Mouse (Mus musculus) CH12.LX (cell line): ENCODE data around the gene Lypd1. TPM values are rescaled to one million over a fixed set of nuclear protein-coding genes. Genes with fewer than 3 reads are reported as not detected.

ENCODE experiments used
- DNase-seq: peaks from one replicate; pipeline ENCODE4 v3.0.0-alpha.2; 2013; ENCODE audit errors: extremely low read depth
- H3K27ac ChIP-seq: 2 replicates; pipeline ENCODE4 v1.5.1; 2012; ENCODE audit warnings: low read depth, mild to moderate bottlenecking, control low read depth, moderate library complexity; ENCODE audit not compliant: insufficient read depth
- H3K27me3 ChIP-seq: replicated peaks from 2 replicates; pipeline ENCODE3; 2012; ENCODE audit warnings: inconsistent platforms
- H3K36me3 ChIP-seq, 2 experiments: replicated peaks in 1 of 2; 2 replicates each; pipeline versions ENCODE3 to v1.6.1; 2012; ENCODE audit warnings: inconsistent platforms in 1 of 2, low read length in 1 of 2, mild to moderate bottlenecking in 1 of 2, mixed read lengths in 1 of 2, moderate library complexity in 1 of 2; ENCODE audit not compliant: control insufficient read depth in 1 of 2, insufficient read depth in 1 of 2
- H3K4me1 ChIP-seq, 2 experiments: 2 replicates each; pipeline ENCODE4 v1.6.1; 2012; ENCODE audit warnings: inconsistent platforms in 1 of 2, moderate library complexity in 1 of 2; ENCODE audit not compliant: insufficient read depth in 2 of 2, control insufficient read depth in 1 of 2
- H3K4me2 ChIP-seq: 2 replicates; pipeline ENCODE4 v1.6.1; 2012; ENCODE audit warnings: low read depth, mild to moderate bottlenecking, control low read depth; ENCODE audit not compliant: poor library complexity, insufficient read depth, severe bottlenecking
- H3K4me3 ChIP-seq, 3 experiments: fragments of 150-350 bp in 1 of 3; sonication (generic) in 1 of 3; replicated peaks in 1 of 3; 2 replicates each; pipeline versions ENCODE3 to v1.5.1; 2011 to 2012; ENCODE audit warnings: low read depth in 2 of 3, low read length in 2 of 3, mild to moderate bottlenecking in 2 of 3, moderate library complexity in 2 of 3, control low read depth in 1 of 3, improper control_type of control experiment in 1 of 3, inconsistent platforms in 1 of 3, mixed read lengths in 1 of 3; ENCODE audit not compliant: poor library complexity in 1 of 3
- H3K79me2 ChIP-seq: replicated peaks from 2 replicates; pipeline ENCODE4 v1.6.1; 2012; ENCODE audit warnings: mild to moderate bottlenecking, moderate library complexity; ENCODE audit not compliant: control insufficient read depth, poor library complexity, insufficient read depth, severe bottlenecking; ENCODE audit errors: extremely low read depth
- H3K9ac ChIP-seq: 2 replicates; pipeline ENCODE4 v1.6.1; 2012; ENCODE audit warnings: low read depth, mild to moderate bottlenecking, control low read depth, moderate library complexity; ENCODE audit not compliant: insufficient read depth
- H3K9me3 ChIP-seq: replicated peaks from 2 replicates; pipeline ENCODE3; 2012; ENCODE audit warnings: low read length, inconsistent platforms, mixed read lengths
- BHLHE40 ChIP-seq: IDR thresholded peaks from 2 replicates; pipeline ENCODE4 v1.6.1; 2011; ENCODE audit warnings: mild to moderate bottlenecking, low read depth, low read length, improper control_type of control experiment
- CHD2 ChIP-seq: IDR thresholded peaks from 2 replicates; pipeline ENCODE4 v1.6.1; 2011; ENCODE audit warnings: low read length, improper control_type of control experiment
- CTCF ChIP-seq, 2 experiments: IDR thresholded peaks in 1 of 2; conservative IDR thresholded peaks in 1 of 2; 2 replicates each; pipeline ENCODE4 v1.5.1; 2011 to 2012; ENCODE audit warnings: low read depth in 2 of 2, low read length in 2 of 2, improper control_type of control experiment in 1 of 2, inconsistent platforms in 1 of 2, mild to moderate bottlenecking in 1 of 2, moderate library complexity in 1 of 2
- ELF1 ChIP-seq: IDR thresholded peaks from 2 replicates; pipeline ENCODE4 v1.6.1; 2014; ENCODE audit warnings: low read depth, mild to moderate bottlenecking, inconsistent platforms, low read length, improper control_type of control experiment
- JUN ChIP-seq: IDR thresholded peaks from 2 replicates; pipeline ENCODE4 v1.6.1; 2011; ENCODE audit warnings: low read depth, mild to moderate bottlenecking, low read length, improper control_type of control experiment, moderate library complexity; ENCODE audit not compliant: insufficient read depth
- MAFK ChIP-seq: IDR thresholded peaks from 2 replicates; pipeline ENCODE4 v1.6.1; 2011; ENCODE audit warnings: low read length, improper control_type of control experiment; ENCODE audit not compliant: insufficient replicate concordance
- MAX ChIP-seq: IDR thresholded peaks from 2 replicates; pipeline ENCODE4 v1.6.1; 2011; ENCODE audit warnings: low read length, improper control_type of control experiment
- MAZ ChIP-seq: IDR thresholded peaks from 2 replicates; pipeline ENCODE4 v1.6.1; 2012; ENCODE audit warnings: low read depth, mild to moderate bottlenecking, inconsistent platforms, low read length, improper control_type of control experiment, moderate library complexity
- MXI1 ChIP-seq: IDR thresholded peaks from 2 replicates; pipeline ENCODE4 v1.6.1; 2011; ENCODE audit warnings: mild to moderate bottlenecking, low read depth, low read length, improper control_type of control experiment
- MYC ChIP-seq: IDR thresholded peaks from 2 replicates; pipeline ENCODE4 v1.6.1; 2011; ENCODE audit warnings: low read depth, mild to moderate bottlenecking, improper control_type of control experiment, low read length
- NELFE ChIP-seq: IDR thresholded peaks from 2 replicates; pipeline ENCODE4 v1.6.1; 2011; ENCODE audit warnings: low read depth, low read length, improper control_type of control experiment
- NRF1 ChIP-seq: IDR thresholded peaks from 2 replicates; pipeline ENCODE4 v1.6.1; 2014; ENCODE audit warnings: low read depth, mild to moderate bottlenecking, inconsistent platforms, low read length, improper control_type of control experiment, moderate library complexity
- PAX5 ChIP-seq: IDR thresholded peaks from 2 replicates; pipeline ENCODE4 v1.6.1; 2012; ENCODE audit warnings: low read length, inconsistent platforms, mixed read lengths
- RAD21 ChIP-seq: IDR thresholded peaks from 2 replicates; pipeline ENCODE4 v1.6.1; 2011; ENCODE audit warnings: low read depth, mild to moderate bottlenecking, low read length, improper control_type of control experiment, moderate library complexity
- RCOR1 ChIP-seq: conservative IDR thresholded peaks from 2 replicates; pipeline ENCODE4 v1.6.1; 2012; ENCODE audit warnings: low read depth, mild to moderate bottlenecking, inconsistent platforms, low read length, improper control_type of control experiment
- SMC3 ChIP-seq: IDR thresholded peaks from 2 replicates; pipeline ENCODE4 v1.6.1; 2011; ENCODE audit warnings: low read depth, low read length, improper control_type of control experiment
- TBP ChIP-seq: conservative IDR thresholded peaks from 2 replicates; pipeline ENCODE4 v1.6.1; 2011; ENCODE audit warnings: low read depth, low read length, improper control_type of control experiment
- TCF12 ChIP-seq: IDR thresholded peaks from 2 replicates; pipeline ENCODE4 v1.6.1; 2014; ENCODE audit warnings: low read depth, mild to moderate bottlenecking, inconsistent platforms, low read length, improper control_type of control experiment
- UBTF ChIP-seq: IDR thresholded peaks from 2 replicates; pipeline ENCODE4 v1.6.1; 2012; ENCODE audit warnings: low read depth, mild to moderate bottlenecking, inconsistent platforms, low read length, improper control_type of control experiment, moderate library complexity
- USF1 ChIP-seq: IDR thresholded peaks from 2 replicates; pipeline ENCODE4 v1.6.1; 2014; ENCODE audit warnings: low read depth, mild to moderate bottlenecking, inconsistent platforms, low read length, improper control_type of control experiment
- ZC3H11A ChIP-seq: IDR thresholded peaks from 2 replicates; pipeline ENCODE4 v1.6.1; 2012; ENCODE audit warnings: low read depth, mild to moderate bottlenecking, inconsistent platforms, low read length, improper control_type of control experiment
- ZKSCAN1 ChIP-seq: IDR thresholded peaks from 2 replicates; pipeline ENCODE4 v1.6.1; 2012; ENCODE audit warnings: low read depth, inconsistent platforms, low read length, improper control_type of control experiment, borderline replicate concordance
- ZNF384 ChIP-seq: IDR thresholded peaks from 2 replicates; pipeline ENCODE4 v1.6.1; 2012; ENCODE audit warnings: low read depth, low read length, improper control_type of control experiment, inconsistent platforms
- dilution Hi-C: fragments of 300-500 bp; cut with MboI; formaldehyde crosslinking; loops from 2 replicates; pipeline ENCODE4 v1.14.3; 2020; ENCODE audit warnings: low sequenced_read_pairs; ENCODE audit not compliant: extremely low pct_unique_long_range_greater_than_20kb, extremely low pct_ligation_motif_present
- in situ Hi-C: fragments of 300-500 bp; cut with MboI; formaldehyde crosslinking; loops from 3 replicates; pipeline ENCODE4 v1.14.3; 2019; ENCODE audit warnings: low sequenced_read_pairs, low pct_ligation_motif_present, low pct_unique_long_range_greater_than_20kb, mixed read lengths
- polyA plus RNA-seq: library from polyadenylated mRNA; unstranded; fragments of >175 nt; gene quantifications from 2 replicates; pipeline ENCODE4 v1.2.1, GENCODE M21; 2012; ENCODE audit warnings: low read depth; ENCODE audit not compliant: insufficient read length
- total RNA-seq, 2 experiments: library from RNA; depleted of rRNA; stranded (reverse); fragments of 300-350 nt in 1 of 2; fragments of >200 nt in 1 of 2; gene quantifications; 2 replicates each; pipeline ENCODE4 v1.2.3; 2012 to 2014

Lypd1 gene
- not detected in 2 replicates for total RNA-seq (2012; rRNA removed)
- not detected in 2 replicates for total RNA-seq (2014; rRNA removed)
- polyA plus RNA-seq = not detected in 2 replicates

DNA sequence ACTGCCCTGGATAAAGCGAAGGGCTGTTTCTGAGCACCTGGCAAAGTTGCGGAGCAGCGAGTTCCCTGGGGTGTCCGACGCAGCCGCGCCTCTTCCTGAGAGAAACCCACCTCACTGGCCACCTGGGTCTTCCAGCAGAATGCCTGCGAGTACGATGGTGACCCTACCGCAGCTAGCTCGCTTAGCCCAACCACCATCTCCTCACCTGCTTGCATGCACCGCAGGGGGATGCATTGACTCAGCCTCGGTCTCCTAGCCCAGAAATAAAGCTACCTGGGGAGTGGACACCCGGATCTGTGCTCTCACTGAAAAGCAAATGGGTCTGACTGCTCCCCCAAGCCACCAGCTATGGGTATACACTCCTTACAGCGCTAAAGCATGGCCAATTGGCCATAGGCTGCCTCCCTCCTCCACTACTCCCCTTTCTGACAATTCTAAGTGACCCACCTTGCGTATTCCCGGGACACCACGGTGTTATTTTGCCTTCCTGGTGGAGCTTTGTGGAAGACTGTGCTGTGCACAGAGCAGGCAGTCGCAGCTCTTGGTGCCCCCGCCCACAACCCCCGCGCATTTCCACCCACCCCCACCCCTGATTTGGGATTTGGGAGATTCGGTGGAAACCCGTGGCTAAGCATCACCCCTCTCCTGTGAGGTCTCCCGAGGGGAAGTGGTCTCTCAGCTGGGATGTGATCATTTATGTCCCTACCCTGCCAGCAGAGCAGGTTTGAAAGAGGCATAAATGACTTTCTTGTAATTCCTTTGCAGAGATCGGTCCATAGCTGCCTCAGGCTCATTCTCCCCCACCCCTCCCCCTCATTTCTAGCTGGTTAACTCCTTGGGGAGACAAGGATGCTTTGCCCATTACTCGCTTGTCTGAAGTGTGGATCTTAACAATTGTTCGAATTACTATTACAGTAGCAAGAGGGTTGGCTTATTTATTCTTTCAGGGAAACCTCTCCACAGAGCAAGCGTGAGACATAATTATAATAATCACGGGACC is at the start of gene Lypd1:
Gene Lypd1, minus strand, starts transcription at position 501 of the 1,000 bp plus-strand sequence.
- dilution Hi-C loops = no loop called here
- no peak for DNase-seq

DNA sequence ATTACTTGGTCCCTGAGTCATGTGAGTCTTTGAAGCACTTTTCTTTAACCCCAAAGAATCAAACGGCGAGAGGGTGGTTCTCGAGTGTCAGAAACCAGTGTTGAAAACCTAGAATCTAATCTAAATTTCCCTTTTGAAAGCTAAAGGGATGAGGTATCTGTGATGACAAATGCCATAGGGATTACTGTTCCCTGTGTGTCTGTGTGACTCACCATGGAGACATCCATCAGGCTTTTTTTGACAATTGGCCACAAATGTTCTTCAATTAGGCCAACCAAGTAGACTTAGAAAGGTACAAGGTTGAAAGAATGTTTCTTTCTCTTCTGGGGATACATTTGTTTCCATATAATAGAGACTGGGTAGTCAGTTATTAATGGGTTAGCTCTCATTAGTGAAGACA is 38.1 kb upstream of the Lypd1 start:
- no peak for DNase-seq
- dilution Hi-C loops (no loop called here), in situ Hi-C loops (no loop called here)
- no peak overlapping the region for H3K27ac ChIP-seq
- peaks cover 63% of the 10 kb centered on the region for H3K9me3 ChIP-seq
- no peak overlapping the region for H3K9ac ChIP-seq
- no peaks in the 10 kb centered on the region for H3K36me3 ChIP-seq
- no peaks in the 10 kb centered on the region for H3K4me1 ChIP-seq
- H3K4me3 ChIP-seq = no peak overlapping the region
- no peak overlapping the region for H3K4me2 ChIP-seq
- TF ChIP-seq ZNF384 (no peak), MYC (no peak), MAZ (no peak), SMC3 (no peak), CHD2 (no peak), JUN (no peak), PAX5 (no peak), UBTF (no peak), MXI1 (no peak), RAD21 (no peak), BHLHE40 (no peak), MAFK (no peak), TBP (no peak), NRF1 (no peak), ZC3H11A (no peak)
- no peaks in the 10 kb centered on the region for H3K79me2 ChIP-seq
- no peaks in the 10 kb centered on the region for H3K27me3 ChIP-seq

More for the DNA sequence above, at the start of gene Lypd1:
- H3K4me1 ChIP-seq = no peaks in the 10 kb centered on the region
- TF ChIP-seq JUN = no peak
- no peak for TF ChIP-seq BHLHE40
- no peak for TF ChIP-seq TBP
- TF ChIP-seq ELF1 = no peak
- TF ChIP-seq TCF12 = no peak
- TF ChIP-seq USF1 = no peak
- TF ChIP-seq MYC = no peak
- no peak for TF ChIP-seq RCOR1
- TF ChIP-seq ZKSCAN1 = no peak
- no peak for TF ChIP-seq CTCF (conservative IDR thresholded peaks at IDR 0.05 in 1 of 2, IDR thresholded peaks at IDR 0.05 in 1 of 2; ENCODE audit: low read depth in 2 of 2, low read length in 2 of 2)
- TF ChIP-seq MAX = no peak
- TF ChIP-seq NELFE = no peak
- peaks cover 72% of the 10 kb centered on the region for H3K9me3 ChIP-seq
- H3K27me3 ChIP-seq = no peaks in the 10 kb centered on the region
- in situ Hi-C loops = no loop called here
- no peak within 1 kb of the TSS for H3K4me2 ChIP-seq
- H3K9ac ChIP-seq = no peak within 1 kb of the TSS
- no peaks in the 10 kb centered on the region for H3K36me3 ChIP-seq
- no peak within 1 kb of the TSS for H3K27ac ChIP-seq
- H3K79me2 ChIP-seq = no peaks in the 10 kb centered on the region
- H3K4me3 ChIP-seq = no peak within 1 kb of the TSS
